Mouse (Mus musculus) embryonic facial prominence, embryonic 14.5 days (tissue): ENCODE data around the gene Ntrk3. TPM values are rescaled to one million over a fixed set of nuclear protein-coding genes. Genes with fewer than 3 reads are reported as not detected.

Experiments
- ATAC-seq: fragments of 200-750 bp; cut with Nextera tagmentation; 2 replicates; pipeline ENCODE4 v1.8.0; 2017; ENCODE audit warnings: low read depth, moderate number of reproducible peaks, moderate TSS enrichment
- DNase-seq: peaks from one replicate; pipeline ENCODE4 v3.0.0-alpha.2; 2015; ENCODE audit warnings: low spot score
- H3K27ac ChIP-seq: fragments of 300-500 bp; sonication (generic); replicated peaks from 2 replicates; pipeline ENCODE4 v1.5.1; 2014; ENCODE audit warnings: low read depth, mild to moderate bottlenecking, low read length, moderate library complexity
- H3K27me3 ChIP-seq: fragments of 300-500 bp; sonication (generic); replicated peaks from 2 replicates; pipeline ENCODE4 v1.6.1; 2014; ENCODE audit warnings: low read length; ENCODE audit not compliant: control insufficient read depth, insufficient read depth
- H3K36me3 ChIP-seq: fragments of 300-500 bp; sonication (generic); 2 replicates; pipeline ENCODE4 v1.6.1; 2014; ENCODE audit warnings: low read length, mixed read lengths; ENCODE audit not compliant: control insufficient read depth, insufficient read depth
- H3K4me1 ChIP-seq: fragments of 300-500 bp; sonication (generic); 2 replicates; pipeline ENCODE4 v1.6.1; 2014; ENCODE audit warnings: antibody characterized with exemption, low read length; ENCODE audit not compliant: control insufficient read depth, insufficient read depth
- H3K4me2 ChIP-seq: fragments of 300-500 bp; sonication (generic); 2 replicates; pipeline ENCODE4 v1.6.1; 2014; ENCODE audit warnings: low read depth, mild to moderate bottlenecking, low read length, moderate library complexity, mixed read lengths
- H3K4me3 ChIP-seq: fragments of 300-500 bp; sonication (generic); 2 replicates; pipeline ENCODE4 v1.5.1; 2014; ENCODE audit warnings: low read depth, mild to moderate bottlenecking, low read length
- H3K9ac ChIP-seq: fragments of 300-500 bp; sonication (generic); 2 replicates; pipeline ENCODE4 v1.6.1; 2014; ENCODE audit warnings: low read depth, mild to moderate bottlenecking, low read length, moderate library complexity, mixed read lengths
- H3K9me3 ChIP-seq: fragments of 300-500 bp; sonication (generic); 2 replicates; pipeline ENCODE4 v1.6.1; 2016; ENCODE audit warnings: low read length; ENCODE audit not compliant: control insufficient read depth
- WGBS: fragments of 180-500 bp; shearing (Covaris S2); extraction: QIAGEN DNeasy Blood & Tissue Kit; methylation state at CpG from one replicate; pipeline ENCODE4 v1.1.7; 2014; 5-methylcytosine and 5-hydroxymethylcytosine counted together
- polyA plus RNA-seq: library from polyadenylated mRNA; unstranded; fragments of >200 nt; fragmentation: Nextera tagmentation; extraction: Ambion mirVana; gene quantifications from 2 replicates; pipeline ENCODE4 v1.2.1, GENCODE M21; 2014

Ntrk3 gene
- polyA plus RNA-seq, 1 experiment from 2014 or later: 10.5 TPM

GRCm38 (mm10) chr7:78499970-78500369 is 237.8 kb downstream of the Ntrk3 start:
- Histone ChIP-seq H3K27ac (no peak overlapping the region), H3K36me3 (no peaks in the 10 kb centered on the region), H3K4me2 (no peak overlapping the region), H3K9ac (no peak overlapping the region), H3K27me3 (no peaks in the 10 kb centered on the region), H3K4me3 (no peak overlapping the region), H3K4me1 (no peaks in the 10 kb centered on the region), H3K9me3 (no peaks in the 10 kb centered on the region)
- ATAC-seq: no peak
- WGBS: 52% methylated on average over 1 of the region's 1 CpGs
- no peak for DNase-seq

GRCm38 (mm10) chr7:78498356-78498755 is 239.5 kb downstream of the Ntrk3 start:
- WGBS: 79% methylated on average over 4 of the region's 4 CpGs
- Histone ChIP-seq H3K27ac (no peak overlapping the region), H3K4me2 (no peak overlapping the region), H3K9me3 (no peaks in the 10 kb centered on the region), H3K9ac (no peak overlapping the region), H3K27me3 (no peaks in the 10 kb centered on the region), H3K36me3 (no peaks in the 10 kb centered on the region), H3K4me1 (no peaks in the 10 kb centered on the region), H3K4me3 (no peak overlapping the region)
- ATAC-seq (no peak), DNase-seq (no peak)

GRCm38 (mm10) chr7:78497819-78498218 is 240.0 kb downstream of the Ntrk3 start:
- ATAC-seq (no peak), DNase-seq (peak; percentile 13)
- Histone ChIP-seq H3K4me2 (no peak overlapping the region), H3K4me1 (no peaks in the 10 kb centered on the region), H3K4me3 (no peak overlapping the region), H3K27me3 (no peaks in the 10 kb centered on the region), H3K36me3 (no peaks in the 10 kb centered on the region), H3K9me3 (no peaks in the 10 kb centered on the region), H3K27ac (no peak overlapping the region), H3K9ac (no peak overlapping the region)
- WGBS: 46% methylated on average over 7 of the region's 7 CpGs

GRCm38 (mm10) chr7:78493591-78493990 is 244.2 kb downstream of the Ntrk3 start:
- H3K4me1 ChIP-seq: no peaks in the 10 kb centered on the region
- H3K9ac ChIP-seq: no peak overlapping the region
- no peak for DNase-seq
- H3K27me3 ChIP-seq: no peaks in the 10 kb centered on the region
- no peaks in the 10 kb centered on the region for H3K36me3 ChIP-seq
- H3K9me3 ChIP-seq: no peaks in the 10 kb centered on the region
- WGBS: 88% methylated on average over 7 of the region's 7 CpGs
- H3K4me2 ChIP-seq: no peak overlapping the region
- no peak overlapping the region for H3K27ac ChIP-seq
- H3K4me3 ChIP-seq: no peak overlapping the region
- no peak for ATAC-seq

- no peak overlapping the region for H3K4me2 ChIP-seq
- no peaks in the 10 kb centered on the region for H3K36me3 ChIP-seq
- H3K9me3 ChIP-seq: no peaks in the 10 kb centered on the region
- ATAC-seq (no peak), DNase-seq (no peak)
- H3K4me1 ChIP-seq: no peaks in the 10 kb centered on the region
- 47% methylated on average over 7 of the region's 7 CpGs for WGBS
- no peaks in the 10 kb centered on the region for H3K27me3 ChIP-seq
- no peak overlapping the region for H3K27ac ChIP-seq
- no peak overlapping the region for H3K9ac ChIP-seq
- no peak overlapping the region for H3K4me3 ChIP-seq
These were observed 246.6 kb downstream of the Ntrk3 start for GRCm38 (mm10) chr7:78491176-78491575.

GRCm38 (mm10) chr7:78484290-78484689 is 253.5 kb downstream of the Ntrk3 start:
- H3K4me2 ChIP-seq: no peak overlapping the region
- WGBS: 89% methylated on average over 2 of the region's 2 CpGs
- ATAC-seq: no peak

GRCm38 (mm10) chr7:78483729-78484128 is 254.1 kb downstream of the Ntrk3 start:
- Histone ChIP-seq H3K9ac (no peak overlapping the region), H3K36me3 (no peaks in the 10 kb centered on the region), H3K4me1 (no peaks in the 10 kb centered on the region), H3K27me3 (no peaks in the 10 kb centered on the region), H3K4me3 (no peak overlapping the region), H3K27ac (no peak overlapping the region), H3K9me3 (no peaks in the 10 kb centered on the region), H3K4me2 (no peak overlapping the region)
- ATAC-seq: no peak
- DNase-seq: no peak
- WGBS: 89% methylated on average over 3 of the region's 3 CpGs

More at GRCm38 (mm10) chr7:78484290-78484689, 253.5 kb downstream of the Ntrk3 start:
- Histone ChIP-seq H3K36me3 (no peaks in the 10 kb centered on the region), H3K9me3 (no peaks in the 10 kb centered on the region), H3K4me1 (no peaks in the 10 kb centered on the region), H3K4me3 (no peak overlapping the region), H3K9ac (no peak overlapping the region), H3K27me3 (no peaks in the 10 kb centered on the region), H3K27ac (no peak overlapping the region)
- no peak for DNase-seq

- H3K4me2 ChIP-seq: no peak overlapping the region
- no peaks in the 10 kb centered on the region for H3K9me3 ChIP-seq
- 77% methylated on average over 2 of the region's 2 CpGs for WGBS
- no peak overlapping the region for H3K27ac ChIP-seq
- ATAC-seq (no peak), DNase-seq (no peak)
- H3K4me3 ChIP-seq: no peak overlapping the region
- H3K36me3 ChIP-seq: no peaks in the 10 kb centered on the region
- H3K9ac ChIP-seq: no peak overlapping the region
- no peaks in the 10 kb centered on the region for H3K27me3 ChIP-seq
- no peaks in the 10 kb centered on the region for H3K4me1 ChIP-seq
These were observed 254.8 kb downstream of the Ntrk3 start for GRCm38 (mm10) chr7:78483061-78483460.

- 81% methylated on average over 2 of the region's 2 CpGs for WGBS
- Histone ChIP-seq H3K27me3 (no peaks in the 10 kb centered on the region), H3K4me1 (no peaks in the 10 kb centered on the region), H3K4me3 (no peak overlapping the region), H3K4me2 (no peak overlapping the region), H3K27ac (no peak overlapping the region), H3K36me3 (no peaks in the 10 kb centered on the region), H3K9me3 (no peaks in the 10 kb centered on the region), H3K9ac (no peak overlapping the region)
- ATAC-seq (no peak), DNase-seq (peak; percentile 7)
These were observed 258.9 kb downstream of the Ntrk3 start for GRCm38 (mm10) chr7:78478881-78479280.
